Mouse (Mus musculus) kidney, adult 2 months (tissue): Measurements from ENCODE around the gene Duox2.

Source experiments
- CTCF ChIP-seq: fragments of 200-500 bp; conservative IDR thresholded peaks from 2 replicates; pipeline ENCODE4 v1.5.1; 2011; ENCODE audit warnings: low read depth, mild to moderate bottlenecking, control low read depth, low read length, moderate library complexity, mixed read lengths; ENCODE audit not compliant: insufficient read depth, insufficient read length
- POLR2A ChIP-seq: fragments of 200-500 bp; IDR thresholded peaks from one replicate; pipeline ENCODE4 v1.6.1; 2011; ENCODE audit warnings: low read depth, low read length, control low read depth

- TF ChIP-seq CTCF: no peak
- no peak for TF ChIP-seq POLR2A
These were observed 50.5 kb downstream of the Duox2 start for GRCm38 (mm10) chr2:122247786-122248185.
